7 mouse cellular contexts compared by ENCODE assay signal in genomic region chr19:14594537-14594936, GRCm38 (mm10). TPM values are rescaled to one million over a fixed set of nuclear protein-coding genes. Genes with fewer than 3 reads are reported as not detected.
DNase-seq lines count a peak whose midpoint lies in the region; ATAC-seq and TF ChIP-seq lines count a peak whose summit lies in the region.

No protein-coding gene starts in this region.

- no peak for TF ChIP-seq CTCF in lung, embryonic 14.5 days (IDR thresholded peaks at IDR 0.05; ENCODE audit: low read depth)
- no peak for TF ChIP-seq CTCF in lung, adult 2 months (IDR thresholded peaks at IDR 0.05; ENCODE audit: insufficient read depth, low read length)
- no peak for TF ChIP-seq CTCF in intestine, postnatal 0 days (IDR thresholded peaks at IDR 0.05; ENCODE audit: low read depth)

- no peak overlapping the region for H3K9ac ChIP-seq in lung, embryonic 14.5 days
- peak overlapping the region; percentile 27; the same call in 1 of the 2 replicates for H3K9ac ChIP-seq in forebrain, embryonic 12.5 days
- H3K9ac ChIP-seq in intestine, postnatal 0 days (ENCODE audit: low read depth, low read length): no peak overlapping the region
- peak overlapping the region; percentile 27; the same call in 1 of the 2 replicates for H3K9ac ChIP-seq in neural tube, embryonic 15.5 days (replicated peaks)

- H3K27me3 ChIP-seq in lung, embryonic 14.5 days (ENCODE audit: insufficient read depth, low read length): no peaks in the 10 kb centered on the region
- 0 out of 2 replicates have a peak, but pooled peaks cover 5% of the 10 kb centered on the region for H3K27me3 ChIP-seq in forebrain, embryonic 12.5 days
- no peaks in the 10 kb centered on the region for H3K27me3 ChIP-seq in intestine, postnatal 0 days (replicated peaks; ENCODE audit: control insufficient read depth, insufficient read depth, low read length)
- H3K27me3 ChIP-seq in neural tube, embryonic 15.5 days (replicated peaks): no peaks in the 10 kb centered on the region

- DNase-seq in lung, embryonic 14.5 days: peak; percentile 3
- no peak for DNase-seq in lung, adult 2 months
- DNase-seq in urinary bladder, postnatal 25 days (ENCODE audit: low spot score): no peak

- H3K36me3 ChIP-seq in lung, embryonic 14.5 days (ENCODE audit: insufficient read depth): peaks cover 13% of the 10 kb centered on the region; the same call in 1 of the 2 replicates
- H3K36me3 ChIP-seq in forebrain, embryonic 12.5 days (replicated peaks): peaks cover 3% of the 10 kb centered on the region; the same call in 1 of the 2 replicates
- H3K36me3 ChIP-seq in intestine, postnatal 0 days (ENCODE audit: control insufficient read depth, insufficient read depth): peaks cover 19% of the 10 kb centered on the region
- no peaks in the 10 kb centered on the region for H3K36me3 ChIP-seq in neural tube, embryonic 15.5 days

- TF ChIP-seq POLR2A in lung, adult 2 months (IDR thresholded peaks at IDR 0.05; ENCODE audit: borderline replicate concordance, extremely low read depth, low read depth, low read length): no peak

- no peaks in the 10 kb centered on the region for H3K9me3 ChIP-seq in lung, embryonic 14.5 days (ENCODE audit: low read depth, low read length)
- no peaks in the 10 kb centered on the region for H3K9me3 ChIP-seq in forebrain, embryonic 12.5 days
- no peaks in the 10 kb centered on the region for H3K9me3 ChIP-seq in intestine, postnatal 0 days (ENCODE audit: control insufficient read depth)
- H3K9me3 ChIP-seq in neural tube, embryonic 15.5 days (replicated peaks): no peaks in the 10 kb centered on the region

- no peaks in the 10 kb centered on the region; the same call in 1 of the 2 replicates for H3K4me1 ChIP-seq in lung, embryonic 14.5 days (ENCODE audit: insufficient read depth)
- H3K4me1 ChIP-seq in lung, adult 2 months (ENCODE audit: control insufficient read depth, insufficient read depth, low read length): peaks cover 4% of the 10 kb centered on the region
- H3K4me1 ChIP-seq in forebrain, embryonic 12.5 days: peaks cover 41% of the 10 kb centered on the region
- 0 out of 2 replicates have a peak, but pooled peaks cover 4% of the 10 kb centered on the region for H3K4me1 ChIP-seq in intestine, postnatal 0 days (replicated peaks; ENCODE audit: control insufficient read depth, insufficient read depth, low read length)
- H3K4me1 ChIP-seq in neural tube, embryonic 15.5 days: peaks cover 35% of the 10 kb centered on the region

- H3K4me2 ChIP-seq in lung, embryonic 14.5 days: peak overlapping the region; percentile 78
- peak overlapping the region; percentile 61 for H3K4me2 ChIP-seq in forebrain, embryonic 12.5 days
- H3K4me2 ChIP-seq in intestine, postnatal 0 days (replicated peaks; ENCODE audit: low read depth): peak overlapping the region; percentile 64
- H3K4me2 ChIP-seq in neural tube, embryonic 15.5 days: peak overlapping the region; percentile 61

- WGBS in lung, embryonic 14.5 days: 72% methylated on average over 3 of the region's 3 CpGs
- 64% methylated on average over 3 of the region's 3 CpGs for WGBS in lung, adult 2 months
- WGBS in forebrain, embryonic 12.5 days: 46% methylated on average over 3 of the region's 3 CpGs
- WGBS in intestine, postnatal 0 days: 69% methylated on average over 3 of the region's 3 CpGs
- 62% methylated on average over 3 of the region's 3 CpGs for WGBS in neural tube, embryonic 15.5 days

- ATAC-seq in lung, embryonic 14.5 days (ENCODE audit: insufficient read depth): no peak
- no peak for ATAC-seq in forebrain, embryonic 12.5 days (ENCODE audit: low FRiP score)
- ATAC-seq in intestine, postnatal 0 days: no peak
- no peak for ATAC-seq in neural tube, embryonic 15.5 days (ENCODE audit: low FRiP score)
- ATAC-seq in cerebellum, adult (ENCODE audit: insufficient number of reproducible peaks, low FRiP score, low TSS enrichment): no peak

- H3K27ac ChIP-seq in lung, embryonic 14.5 days (ENCODE audit: low read depth): no peak overlapping the region
- H3K27ac ChIP-seq in forebrain, embryonic 12.5 days: no peak overlapping the region
- no peak overlapping the region for H3K27ac ChIP-seq in intestine, postnatal 0 days (ENCODE audit: low read depth, low read length)
- no peak overlapping the region for H3K27ac ChIP-seq in neural tube, embryonic 15.5 days (replicated peaks)

- no peak overlapping the region for H3K4me3 ChIP-seq in lung, embryonic 14.5 days (ENCODE audit: low read depth, low read length)
- no peak overlapping the region for H3K4me3 ChIP-seq in lung, adult 2 months (replicated peaks; ENCODE audit: extremely low read depth, low read depth, low read length)
- peak overlapping the region; percentile 86 for H3K4me3 ChIP-seq in forebrain, embryonic 12.5 days (replicated peaks)
- no peak overlapping the region for H3K4me3 ChIP-seq in intestine, postnatal 0 days (ENCODE audit: low read depth, low read length)
- peak overlapping the region; percentile 85 for H3K4me3 ChIP-seq in neural tube, embryonic 15.5 days (replicated peaks)

RNA-seq across cellular contexts. Expression of gene Tle4, which starts 3.3 kb away (rescaled TPM):
- polyA plus RNA-seq in lung, embryonic 14.5 days (2014; fragmentation: Nextera tagmentation; extraction: Ambion mirVana): 16.1 and 16.9 TPM in 2 replicates
- polyA plus RNA-seq in lung, adult 2 months (2012; rRNA removed): 13.2 and 16.0 TPM in 2 replicates
- 35.5 and 36.6 TPM in 2 replicates for polyA plus RNA-seq in forebrain, embryonic 12.5 days (2016; fragmentation: Nextera tagmentation; extraction: Ambion mirVana)
- polyA plus RNA-seq in intestine, postnatal 0 days (2015; fragmentation: Nextera tagmentation; extraction: Ambion mirVana): 18.5 and 18.9 TPM in 2 replicates
- 22.3 and 24.3 TPM in 2 replicates for polyA plus RNA-seq in neural tube, embryonic 15.5 days (2015; fragmentation: Nextera tagmentation; extraction: Ambion mirVana)

Comparison
In these comparisons a context has a peak if more than half of its experiments do, and no peak if none do; other contexts are left out.
1. H3K4me3 ChIP-seq: peak in forebrain, embryonic 12.5 days (single experiment) and neural tube, embryonic 15.5 days (single experiment); none in lung, embryonic 14.5 days (single experiment), lung, adult 2 months (single experiment) and intestine, postnatal 0 days (single experiment).
2. H3K9ac ChIP-seq: peak in forebrain, embryonic 12.5 days (single experiment) and neural tube, embryonic 15.5 days (single experiment); none in lung, embryonic 14.5 days (single experiment) and intestine, postnatal 0 days (single experiment).
3. Peak in every context shown above with its lines, with median percentiles within 50 percentile points of each other: H3K4me2 ChIP-seq.